Mouse (Mus musculus) NIH3T3 (cell line): ENCODE data around the gene St6galnac5.

Source experiments
- DNase-seq: peaks from one replicate; pipeline ENCODE4 v3.0.0-alpha.2; 2012; ENCODE audit warnings: low read depth

St6galnac5 gene

DNA sequence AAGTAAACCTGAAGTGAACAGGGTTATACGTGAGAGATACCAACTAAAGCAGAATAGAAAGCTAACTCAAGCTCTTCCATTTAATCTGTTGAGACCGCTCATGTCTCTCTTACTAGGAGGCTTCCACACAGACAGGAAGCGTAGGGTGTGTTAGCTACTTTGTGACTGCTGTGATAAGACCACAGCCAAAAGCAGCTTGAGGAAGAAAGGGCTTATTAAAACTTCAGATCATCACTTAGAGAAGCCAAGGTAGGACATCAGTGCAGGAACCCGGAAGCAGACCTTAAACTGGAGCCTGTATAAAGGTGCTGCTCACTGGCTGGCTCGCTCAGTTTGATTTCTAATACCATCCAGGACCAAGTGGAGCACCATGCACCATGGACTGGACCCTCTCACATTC is 31.7 kb downstream of the St6galnac5 start:
- DNase-seq, result no peak

DNA sequence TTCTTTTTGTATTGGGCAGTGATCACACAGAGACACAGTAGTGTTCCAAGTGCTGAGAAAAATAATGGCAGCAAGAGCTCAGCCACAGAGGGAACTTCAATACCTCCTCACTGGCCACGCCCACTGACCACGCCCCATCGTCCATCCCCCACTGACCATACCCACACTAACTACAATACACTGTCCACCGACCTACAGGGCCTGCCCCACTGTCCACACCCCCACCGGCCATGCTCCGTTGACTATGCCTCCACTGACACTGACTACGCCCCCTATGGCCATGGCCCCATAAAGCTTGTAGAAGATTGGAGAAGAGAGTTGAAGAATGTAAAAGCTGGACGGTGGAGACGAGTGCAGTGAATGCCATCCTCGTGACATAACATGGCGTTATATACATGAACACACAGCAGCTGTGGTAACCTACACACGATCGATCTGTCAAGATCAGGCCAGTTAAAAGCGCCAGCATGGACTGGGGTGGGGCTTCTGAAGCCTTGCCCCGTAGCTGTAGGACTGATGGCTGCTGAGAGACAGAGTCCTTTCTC is 32.7 kb downstream of the St6galnac5 start:
- DNase-seq, result no peak

DNA sequence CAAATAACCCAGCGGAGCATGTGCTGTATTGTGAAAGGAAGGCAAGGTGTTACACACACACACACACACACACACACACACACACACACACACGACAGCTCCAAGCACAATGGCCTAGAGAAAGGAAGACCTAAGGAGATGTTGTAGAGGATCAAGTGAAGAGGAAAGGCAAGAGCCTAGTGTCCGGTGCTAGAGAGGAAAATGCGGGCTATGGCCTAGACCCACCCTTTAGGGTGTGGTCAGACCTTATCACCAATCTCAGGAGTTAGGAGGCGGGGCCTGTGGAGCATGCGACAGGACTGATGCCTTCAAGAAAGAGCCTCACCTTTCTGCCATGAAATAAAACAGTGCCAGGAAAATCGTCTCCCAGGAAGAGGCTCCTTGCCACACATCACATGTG is 33.5 kb downstream of the St6galnac5 start:
- DNase-seq, result no peak

DNA sequence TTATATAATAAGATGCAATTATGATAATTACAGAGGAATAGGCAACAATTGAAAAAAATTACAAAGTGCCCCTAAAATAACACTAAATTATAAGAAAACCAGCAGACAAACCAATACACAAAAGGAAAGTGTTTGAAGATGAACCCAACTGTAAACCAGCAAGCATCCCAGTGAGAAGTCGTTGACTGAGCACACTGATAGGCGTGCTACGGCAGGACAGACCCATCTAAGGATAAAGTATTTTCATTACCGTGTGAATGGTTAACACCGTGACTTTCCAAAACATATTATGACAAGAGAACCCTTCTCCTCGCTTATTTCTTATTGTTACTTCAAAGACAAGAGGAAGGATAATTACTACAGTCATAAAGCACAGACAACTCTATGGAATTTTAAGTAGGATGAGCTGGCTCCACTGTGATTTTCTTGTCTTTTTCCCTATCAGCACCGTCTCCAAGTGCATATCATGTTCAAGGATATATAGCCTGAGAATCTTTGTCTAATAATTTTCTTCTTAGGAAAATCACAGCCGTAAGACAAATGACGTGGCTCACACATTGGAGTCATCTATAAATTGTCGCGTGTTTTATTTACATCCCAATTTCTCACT is 34.9 kb downstream of the St6galnac5 start:
- DNase-seq, result no peak

DNA sequence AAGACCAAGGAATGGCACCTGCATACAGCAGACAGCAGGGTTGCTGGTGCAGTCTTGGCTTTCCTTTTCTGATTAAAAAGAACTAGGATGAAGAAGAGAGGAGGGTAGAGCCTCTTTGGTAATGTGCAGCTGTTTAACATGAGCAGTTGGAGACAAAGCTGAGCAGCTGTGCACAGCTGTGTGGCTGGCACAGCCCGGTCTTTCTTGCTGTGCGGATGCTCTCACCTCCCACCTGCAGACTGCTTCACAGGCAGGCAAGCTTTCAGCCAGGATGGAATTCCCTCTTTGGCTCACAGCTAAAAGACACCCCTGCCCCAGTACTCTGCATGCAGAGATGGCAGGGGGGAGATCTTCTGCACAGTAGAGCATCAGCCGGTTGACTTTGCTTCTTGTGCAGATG is 37.3 kb downstream of the St6galnac5 start:
- DNase-seq, result no peak

DNA sequence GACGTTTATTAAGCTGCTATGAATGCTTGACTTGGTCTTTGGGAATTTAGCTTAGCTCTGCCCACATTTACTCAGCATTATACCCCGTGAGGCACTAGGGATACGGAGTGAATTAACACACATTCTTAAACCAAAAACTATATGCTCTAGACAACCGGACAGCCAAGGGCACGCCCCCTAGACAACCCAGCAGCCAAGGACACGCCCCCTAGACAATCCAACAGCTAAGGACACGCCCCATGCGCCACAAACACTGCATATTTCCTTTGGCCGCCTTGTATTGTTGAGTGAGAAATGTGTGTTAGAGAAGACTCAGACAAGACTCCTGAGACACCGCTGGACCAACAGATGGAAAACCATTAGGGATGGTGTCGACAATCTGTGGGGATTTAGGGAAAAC is 39.1 kb downstream of the St6galnac5 start:
- DNase-seq, result no peak

DNA sequence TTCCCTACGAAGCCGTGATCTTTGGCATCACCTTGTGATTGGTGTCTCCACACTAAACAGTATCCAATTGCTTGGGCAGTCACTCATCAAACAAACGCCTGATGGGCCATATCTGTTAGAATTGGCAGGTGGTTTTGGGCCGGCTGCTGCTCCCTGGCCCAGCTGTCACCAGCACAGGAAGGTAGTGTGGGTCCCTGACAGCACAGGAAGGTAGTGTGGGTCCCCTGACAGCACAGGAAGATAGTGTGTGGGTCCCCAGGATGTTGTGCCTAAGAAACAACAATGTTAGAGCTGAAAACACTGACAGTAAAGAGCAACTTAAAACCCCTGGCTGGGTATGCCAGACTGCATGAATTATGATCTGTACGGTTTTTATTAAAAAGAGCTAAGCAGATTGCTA is 40.4 kb downstream of the St6galnac5 start:
- DNase-seq, result no peak

DNA sequence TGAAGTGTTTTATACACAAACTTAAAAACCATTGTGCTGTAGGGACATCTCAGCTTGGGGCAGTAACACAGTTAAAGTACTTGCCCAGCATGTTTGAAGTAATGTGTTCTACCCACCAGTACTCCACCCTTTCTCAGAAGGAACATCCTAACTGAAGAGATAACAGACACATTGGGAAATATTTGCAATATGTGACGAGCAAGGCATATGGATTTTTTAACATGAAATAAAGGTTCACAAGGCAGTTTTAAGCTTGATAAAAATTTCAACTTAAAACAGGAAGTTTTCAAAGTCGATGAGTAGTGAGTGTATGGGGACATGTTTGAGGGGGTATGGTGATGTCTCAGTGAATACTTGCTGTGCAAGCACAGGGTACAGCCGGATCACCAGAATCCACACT is 45.7 kb downstream of the St6galnac5 start:
- no peak for DNase-seq

DNA sequence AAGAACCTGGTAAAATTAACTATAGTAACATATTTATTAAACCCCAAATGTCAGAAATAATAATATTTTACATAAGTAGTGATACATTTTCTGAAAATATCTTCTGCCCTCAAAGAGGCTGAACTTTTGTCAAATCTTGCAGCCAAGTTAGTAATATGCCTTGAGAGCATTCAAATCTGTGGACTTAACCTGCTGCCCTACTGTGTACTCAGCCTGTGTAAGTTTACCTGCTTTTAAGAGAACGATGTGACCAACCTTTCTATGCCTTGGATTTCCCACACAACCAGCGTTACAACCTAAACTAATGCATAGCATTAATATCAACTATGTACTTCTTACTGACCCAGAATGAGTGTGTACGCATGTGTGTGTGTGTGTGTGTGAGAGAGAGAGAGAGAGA is 48.3 kb downstream of the St6galnac5 start:
- DNase-seq, result no peak

DNA sequence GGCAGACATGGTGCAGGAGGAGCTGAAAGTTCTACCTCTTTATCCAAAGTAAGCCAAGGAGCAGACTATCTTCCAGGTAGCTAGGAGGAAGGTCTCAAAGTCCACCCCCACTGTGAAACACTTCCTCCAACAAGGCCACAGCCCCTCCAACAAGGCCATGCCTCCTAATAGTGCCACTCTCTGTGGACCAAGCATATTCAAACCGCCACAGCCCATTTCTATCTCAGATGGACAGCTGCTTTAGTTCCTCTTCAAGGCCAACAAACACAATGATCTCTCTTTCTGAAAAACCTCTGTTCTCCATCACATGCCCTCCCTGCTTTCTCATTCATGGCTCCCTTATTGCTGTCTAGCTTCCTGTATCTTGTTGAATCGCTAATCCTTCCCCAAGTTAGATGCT is 49.5 kb downstream of the St6galnac5 start:
- DNase-seq, result no peak

DNA sequence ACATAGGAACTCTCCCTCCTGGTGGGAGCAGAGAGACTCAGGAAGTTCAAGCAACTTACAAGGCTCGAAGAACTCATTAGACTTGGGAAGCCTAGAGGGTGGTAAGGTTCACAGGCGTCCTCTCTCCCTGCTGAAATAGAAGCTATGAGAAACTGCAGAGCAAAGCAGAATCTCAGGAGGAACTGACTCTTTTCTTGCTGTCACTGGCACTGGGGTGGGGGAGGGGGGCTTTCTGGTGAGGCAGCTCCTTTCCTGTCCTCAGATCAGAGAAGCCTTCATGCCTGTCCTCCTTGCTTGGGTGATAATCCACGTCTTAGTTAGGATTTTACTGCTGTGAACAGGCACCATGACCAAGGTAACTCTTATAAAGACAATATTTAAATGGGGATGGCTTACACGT is 50.0 kb downstream of the St6galnac5 start:
- DNase-seq, result no peak

DNA sequence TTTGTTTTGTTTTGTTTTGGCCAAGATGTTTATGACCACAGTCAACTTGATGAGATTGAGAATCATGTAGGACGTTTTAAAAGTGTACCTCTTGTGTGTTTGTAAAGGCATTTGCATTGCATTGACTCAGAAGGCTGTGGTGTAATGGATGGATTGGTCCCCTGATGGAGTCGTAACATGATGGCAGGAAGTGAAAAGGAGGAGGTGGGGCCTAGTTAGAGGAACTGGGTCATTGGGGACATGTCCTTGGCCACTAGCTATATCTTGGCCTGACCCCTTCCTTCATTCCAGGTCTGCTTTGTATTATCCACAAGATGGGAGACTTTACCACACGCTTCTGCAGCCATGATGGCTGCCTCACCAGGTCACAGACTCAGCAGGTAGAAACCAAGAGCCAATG is 50.7 kb downstream of the St6galnac5 start:
- no peak for DNase-seq

DNA sequence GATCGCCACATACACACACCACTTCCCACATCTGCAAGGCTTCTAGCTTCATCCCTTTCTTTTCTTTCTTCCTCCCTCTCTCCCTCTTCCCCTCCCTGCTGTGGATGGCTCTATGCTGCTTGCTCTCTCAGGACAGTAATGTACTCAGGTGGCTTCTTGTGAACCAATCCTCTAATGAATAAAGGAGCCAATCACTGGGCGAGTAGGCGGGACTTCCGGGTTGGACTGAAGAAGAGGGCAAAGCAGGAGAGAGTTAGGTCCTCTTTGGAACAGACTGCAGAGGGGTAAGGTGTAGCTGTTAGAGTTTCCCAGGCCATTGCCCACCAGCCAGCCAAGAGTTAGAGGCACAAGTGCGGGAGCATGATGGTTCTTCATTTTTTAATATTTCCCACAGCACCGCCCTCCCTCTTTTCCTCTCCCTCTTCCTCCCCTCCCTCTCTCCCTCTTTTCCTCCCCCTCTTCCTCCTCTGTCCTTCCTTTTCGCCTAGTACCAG is 52.2 kb downstream of the St6galnac5 start:
- no peak for DNase-seq

DNA sequence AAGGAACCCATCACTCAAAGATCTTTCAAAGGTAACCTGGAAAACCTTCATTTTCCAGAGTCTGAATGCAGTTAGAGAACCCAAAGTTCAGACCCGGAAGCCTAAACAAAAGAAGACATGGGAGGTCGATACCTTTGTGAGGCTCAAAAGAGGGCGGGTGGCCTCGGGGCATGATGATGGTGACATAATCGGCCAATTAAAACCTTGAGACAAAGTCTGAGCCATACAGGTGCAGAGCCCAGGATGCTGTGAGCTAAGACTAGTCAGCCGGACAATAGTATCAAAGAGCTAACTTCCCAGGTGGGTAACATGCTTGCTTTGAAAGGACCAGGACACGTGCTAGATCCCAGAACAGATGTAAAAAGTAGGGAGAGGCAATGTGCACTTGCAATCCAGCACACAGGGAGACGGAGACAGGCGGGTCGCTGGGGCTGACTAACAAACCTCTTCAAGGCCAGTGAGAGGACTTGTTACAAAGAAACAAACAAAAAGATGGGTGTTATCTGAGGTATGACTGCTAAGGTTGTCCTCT is 52.7 kb downstream of the St6galnac5 start:
- no peak for DNase-seq

DNA sequence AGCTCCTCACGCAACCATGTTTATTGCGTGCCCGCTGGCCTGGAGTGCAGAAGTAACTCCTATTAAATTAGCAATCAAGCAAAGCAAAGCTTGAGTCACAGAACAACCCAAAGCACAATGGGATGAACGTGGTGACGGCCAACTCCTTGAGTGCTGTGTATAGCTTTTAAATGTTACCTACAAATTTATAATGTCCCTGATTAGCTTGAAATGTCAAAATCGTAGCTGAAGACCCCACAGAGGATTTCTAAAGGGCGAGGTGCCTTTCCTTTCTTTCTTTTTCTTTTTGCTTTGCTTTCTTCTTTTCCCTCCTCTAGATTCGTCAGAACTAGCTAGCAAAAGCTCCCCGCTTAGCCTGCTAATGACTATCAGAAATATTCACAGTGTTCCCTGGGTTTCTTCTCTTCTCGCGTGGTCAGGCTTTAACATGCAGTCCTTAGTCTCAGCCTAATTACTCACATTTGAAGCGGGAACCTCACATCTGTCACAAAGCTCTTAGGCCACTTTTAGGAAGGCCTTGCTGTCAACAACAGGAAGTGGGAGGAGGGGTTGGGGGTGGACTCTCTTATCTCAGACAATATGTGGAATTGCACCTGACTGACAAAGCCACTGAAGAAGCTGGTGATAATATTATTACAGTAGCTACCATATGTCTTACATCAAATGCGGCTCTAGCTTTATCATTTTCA is 53.6 kb downstream of the St6galnac5 start:
- DNase-seq, result no peak

DNA sequence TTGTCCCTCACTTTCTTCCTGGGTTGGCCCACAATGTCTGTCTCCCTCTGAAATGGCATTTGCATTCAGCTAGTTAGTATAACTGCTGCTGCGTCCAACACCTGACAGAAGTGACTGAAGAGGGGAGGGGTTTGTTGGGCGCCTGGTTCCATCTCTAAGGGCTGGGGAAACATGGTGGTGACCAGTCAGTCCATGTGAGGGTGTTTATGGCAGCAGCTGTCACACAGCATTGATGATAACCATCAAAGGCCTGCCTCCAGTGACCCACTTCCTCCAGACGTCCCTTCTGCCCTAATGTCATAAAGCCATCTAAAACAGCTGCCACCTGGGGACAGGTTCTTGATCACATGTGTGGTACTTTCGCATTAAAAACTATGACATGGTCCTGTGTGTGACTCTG is 55.9 kb downstream of the St6galnac5 start:
- DNase-seq, result no peak

DNA sequence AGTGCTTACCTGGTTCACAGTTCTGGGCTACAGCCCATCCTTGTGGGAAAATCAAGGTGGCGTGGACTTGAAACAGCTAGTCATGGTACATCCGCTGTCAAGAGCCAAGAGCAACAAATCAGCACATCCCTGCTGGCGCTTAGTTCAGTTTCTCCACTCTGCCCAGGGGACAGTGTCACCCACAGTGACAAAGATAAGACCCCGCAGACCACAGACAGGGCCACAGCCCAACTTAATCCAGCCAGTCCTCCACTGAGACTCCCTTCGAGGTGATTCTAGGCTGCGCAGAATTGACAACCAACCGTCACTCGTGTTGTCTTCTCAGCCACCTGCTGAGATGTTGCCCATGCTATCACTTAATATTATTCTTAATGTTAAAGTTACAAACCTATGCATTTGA is 56.7 kb downstream of the St6galnac5 start:
- no peak for DNase-seq

DNA sequence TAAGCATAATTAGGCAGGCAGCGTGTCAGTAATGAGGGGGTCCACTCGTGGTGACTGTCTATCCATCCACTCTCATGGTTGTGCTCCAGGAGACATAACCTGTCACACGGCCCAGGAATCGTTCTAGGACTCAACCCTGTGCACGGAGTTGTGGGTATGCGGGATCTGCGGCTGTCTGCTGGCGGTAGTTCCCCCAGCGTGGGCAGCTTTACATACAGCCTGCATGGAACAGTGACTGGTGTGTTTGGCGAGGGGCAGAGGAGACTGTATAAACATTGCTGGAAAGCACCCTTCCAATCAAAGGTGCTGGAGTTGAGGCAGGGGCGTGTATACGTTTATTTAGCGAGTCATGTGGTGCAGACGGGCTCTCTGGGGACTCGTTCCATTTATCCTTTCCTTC is 58.5 kb downstream of the St6galnac5 start:
- DNase-seq, result no peak

DNA sequence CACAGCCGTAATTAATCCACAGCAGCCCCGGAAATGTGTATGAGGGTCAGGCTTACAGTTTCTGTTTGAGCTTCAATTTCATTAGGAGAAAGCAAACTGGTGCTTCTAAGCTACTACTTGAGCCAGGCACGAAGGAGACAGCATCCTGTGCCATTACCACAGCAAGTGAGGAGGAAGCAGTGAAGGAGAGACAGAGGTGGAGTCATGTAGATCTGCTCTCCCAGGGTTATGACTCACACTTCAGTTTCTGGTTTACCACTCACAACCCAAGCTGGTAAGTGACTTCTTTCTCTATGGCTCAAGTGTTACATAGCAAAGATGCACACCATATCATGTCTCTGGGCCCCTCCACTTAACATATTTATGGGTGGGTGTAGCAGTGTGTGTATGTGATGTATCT is 61.7 kb downstream of the St6galnac5 start:
- peak; percentile 9 for DNase-seq

DNA sequence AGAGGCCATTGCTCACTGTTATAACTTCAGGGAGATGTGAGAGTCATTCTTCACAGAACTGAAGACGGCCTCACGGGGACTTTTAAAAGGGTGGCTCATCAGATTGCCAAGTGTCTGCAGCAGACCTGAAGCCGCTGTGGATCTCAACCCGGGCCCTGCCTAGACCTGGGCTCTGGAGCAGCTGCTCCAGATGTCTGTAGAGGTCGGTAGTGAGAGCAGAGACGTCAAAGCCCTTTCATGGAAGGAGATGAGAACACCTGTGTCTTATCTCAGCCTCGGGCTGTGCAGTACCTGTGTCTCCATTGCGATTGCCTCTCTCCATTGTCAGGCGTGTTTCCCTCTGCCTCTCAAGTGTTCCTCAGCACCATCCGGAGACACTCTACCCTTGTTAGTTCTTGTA is 62.9 kb downstream of the St6galnac5 start:
- no peak for DNase-seq

DNA sequence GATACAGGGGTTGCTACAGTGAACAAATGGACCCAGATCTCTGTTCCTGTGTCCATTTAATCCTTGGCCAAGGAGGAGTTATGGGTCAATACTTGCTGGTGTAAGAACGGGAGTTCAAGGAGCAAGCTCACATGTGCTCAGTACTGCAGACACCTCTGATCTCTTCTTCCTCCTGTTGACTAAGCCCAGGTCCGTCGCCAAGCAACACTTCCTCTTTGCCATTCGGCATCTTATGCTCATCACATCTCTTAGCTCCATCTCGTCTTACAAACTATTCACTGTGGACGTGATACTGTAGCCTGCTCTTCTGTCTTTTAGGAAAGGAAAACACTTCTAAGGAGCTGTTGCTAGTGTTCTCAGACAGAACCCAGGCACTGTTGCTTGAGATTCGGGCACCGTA is 64.5 kb downstream of the St6galnac5 start:
- DNase-seq, result no peak

DNA sequence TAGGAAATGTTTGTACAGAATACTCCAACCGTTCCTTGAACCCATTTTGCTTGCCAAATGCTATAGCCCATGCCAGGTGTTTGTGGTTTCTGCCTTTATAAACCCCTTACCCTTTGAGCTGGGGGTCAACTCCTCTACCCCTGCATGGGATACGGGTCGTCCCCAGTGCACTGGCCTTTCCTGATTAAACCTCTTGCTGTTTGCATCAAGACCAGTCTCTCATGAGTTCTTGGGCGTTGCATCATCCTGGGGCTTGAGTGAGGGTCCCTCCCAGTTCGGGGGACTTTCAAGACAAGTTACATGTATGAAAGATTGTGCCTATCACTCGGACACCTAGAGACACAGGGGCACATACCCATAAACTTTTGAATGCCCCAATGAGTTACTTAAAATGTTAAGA is 67.7 kb downstream of the St6galnac5 start:
- DNase-seq, result no peak

DNA sequence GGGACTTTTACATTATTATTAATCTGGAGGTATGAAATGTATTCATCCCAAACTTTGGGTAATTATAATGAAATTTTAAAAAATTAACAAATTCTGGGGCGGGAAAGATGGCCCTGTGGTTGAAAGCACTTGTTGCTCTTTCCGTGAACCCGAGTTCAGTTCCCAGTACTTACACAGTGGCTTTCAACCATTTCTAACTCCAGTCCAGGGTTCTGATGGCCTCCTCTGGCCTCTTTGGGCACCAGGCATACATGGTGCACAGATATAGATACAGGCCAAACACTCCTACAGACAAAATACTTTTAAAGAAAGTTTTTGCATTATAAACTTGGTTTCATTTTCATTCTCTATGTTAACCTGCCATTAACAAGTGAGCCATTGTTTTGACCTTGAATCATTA is 68.4 kb downstream of the St6galnac5 start:
- DNase-seq, result no peak

DNA sequence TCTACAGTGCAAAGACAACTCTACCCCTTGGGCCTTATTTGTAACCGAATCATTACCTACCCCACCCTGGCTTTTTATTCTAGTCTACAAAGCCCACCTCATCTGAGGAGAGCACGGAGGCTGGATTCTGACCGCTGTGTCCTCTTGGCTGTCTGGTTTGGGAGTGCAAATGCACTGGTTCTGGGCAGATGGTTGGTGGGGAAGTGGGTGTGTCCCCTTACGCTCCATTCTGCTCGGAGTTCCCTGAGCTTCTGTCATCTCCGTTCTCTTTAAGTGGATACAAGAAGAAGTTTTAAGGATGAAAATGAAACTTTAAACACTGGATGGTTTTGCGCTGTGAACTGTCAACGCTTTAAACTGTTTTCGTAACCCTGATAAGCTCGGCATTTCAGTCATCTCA is 68.9 kb downstream of the St6galnac5 start:
- DNase-seq, result no peak
